Mouse (Mus musculus) left cerebral cortex, postnatal 25 days (tissue): ENCODE measurements at regions not wholly inside any gene's neighbourhood (a gene's known extent, or its start where the extent isn't known, plus 50 kb on each side); places are given as distances from the start of the nearest gene placed in this dataset.
A peak's percentile ranks its signal among the peaks of the same experiment; 100 is the strongest.

ENCODE experiments used
- DNase-seq, 2 experiments: peaks; one replicate each; pipeline ENCODE4 v3.0.0; 2022; ENCODE audit warnings: low spot score in 2 of 2, mixed read lengths in 1 of 2
- intact Hi-C: fragments of 180-260 bp; cut with DNase I; formaldehyde crosslinking; loops from one replicate; pipeline ENCODE4 v1.15.1; 2025

DNA sequence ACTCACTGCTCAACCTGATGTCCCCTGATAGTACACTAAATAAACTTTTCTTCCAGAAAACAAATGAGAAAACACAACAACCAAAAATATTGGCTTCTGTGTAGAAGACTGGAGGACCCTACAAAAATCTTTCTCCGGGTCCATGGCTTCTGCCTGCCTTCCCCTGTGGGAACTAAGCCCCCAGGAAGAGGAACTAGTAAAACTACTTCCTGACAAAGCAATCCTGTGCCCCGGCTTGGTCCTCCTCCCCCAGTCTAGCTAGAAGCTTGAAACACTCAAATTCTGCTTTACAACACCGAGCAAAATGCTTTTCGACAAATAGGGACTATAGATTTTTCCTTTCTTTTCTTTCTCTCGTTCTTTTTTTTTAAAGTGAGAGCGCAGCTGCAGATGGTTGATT, 51.3 kb upstream of the Mki67 start:
- intact Hi-C loops, result no loop called here
- DNase-seq, result no peak

DNA sequence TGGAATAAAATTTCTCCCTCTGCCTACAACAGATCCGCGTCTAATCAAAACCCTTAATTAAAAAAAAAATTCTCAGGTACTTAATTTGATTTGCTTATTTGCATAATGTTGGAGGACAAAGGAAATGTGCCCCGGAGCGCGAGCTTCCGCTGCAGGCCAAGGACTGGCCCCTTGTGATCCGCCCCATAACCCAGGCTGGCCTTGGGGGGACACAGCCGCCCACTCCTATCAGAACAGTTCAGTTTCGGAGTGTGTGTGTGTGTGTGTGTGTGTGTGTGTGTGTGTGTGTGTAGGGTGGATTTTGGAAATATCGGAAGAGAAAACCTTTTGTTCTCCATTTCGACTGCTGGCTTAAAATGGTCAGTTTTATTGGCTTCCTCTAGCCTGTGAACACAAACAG, 51.9 kb upstream of the Mki67 start:
- DNase-seq, result no peak
- intact Hi-C loops, result no loop called here

DNA sequence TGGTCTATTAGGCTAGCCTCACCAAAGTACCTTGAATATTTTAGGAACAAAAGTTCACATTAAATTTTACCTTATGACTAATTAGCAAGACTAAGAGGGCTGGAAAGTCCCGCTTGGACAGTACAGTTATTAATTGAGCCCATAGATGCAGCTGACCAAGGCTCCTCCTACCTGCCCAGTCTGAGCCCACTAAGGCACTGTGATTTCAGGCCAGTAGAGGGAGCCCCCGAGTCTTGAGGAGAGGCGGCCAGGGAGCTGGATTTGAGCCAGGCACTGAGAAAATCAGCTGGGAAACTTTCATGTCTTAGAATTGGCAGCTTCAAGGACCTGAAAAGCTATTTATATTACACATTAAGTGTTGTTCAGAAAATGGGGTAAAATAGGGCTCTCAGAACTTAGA, 52.4 kb upstream of the Mki67 start:
- peak; percentile 73 to 80 for DNase-seq
- intact Hi-C loops, result no loop called here

DNA sequence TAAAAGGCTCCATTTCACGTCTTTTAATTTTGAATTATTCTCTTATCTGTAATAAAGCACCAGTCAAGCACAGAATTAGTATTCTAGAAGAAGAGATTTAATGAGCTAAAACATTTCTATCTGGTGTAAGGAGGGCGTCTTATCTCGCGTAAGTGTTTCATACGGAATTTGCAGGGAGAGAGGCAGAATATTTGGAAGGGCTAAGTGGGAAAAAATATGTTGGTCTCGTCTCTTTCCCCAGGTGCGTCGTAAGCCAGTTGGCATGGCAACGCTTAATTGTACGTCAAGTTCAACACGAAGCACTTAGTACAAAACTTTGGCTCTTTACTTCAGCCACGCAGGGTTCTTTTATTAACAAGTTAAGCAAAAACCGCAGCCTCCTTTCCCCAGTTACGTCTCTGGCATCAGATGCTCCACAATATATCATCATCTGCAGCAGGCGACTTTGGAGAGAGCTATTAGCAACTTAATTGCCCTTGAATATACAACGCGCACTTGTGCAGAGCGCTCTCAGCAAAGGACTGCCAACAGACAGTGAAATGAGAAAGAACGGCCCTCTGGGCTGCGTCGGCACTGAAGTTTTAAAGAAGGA, 53.0 kb upstream of the Mki67 start:
- DNase-seq, result no peak
- intact Hi-C loops, result no loop called here

DNA sequence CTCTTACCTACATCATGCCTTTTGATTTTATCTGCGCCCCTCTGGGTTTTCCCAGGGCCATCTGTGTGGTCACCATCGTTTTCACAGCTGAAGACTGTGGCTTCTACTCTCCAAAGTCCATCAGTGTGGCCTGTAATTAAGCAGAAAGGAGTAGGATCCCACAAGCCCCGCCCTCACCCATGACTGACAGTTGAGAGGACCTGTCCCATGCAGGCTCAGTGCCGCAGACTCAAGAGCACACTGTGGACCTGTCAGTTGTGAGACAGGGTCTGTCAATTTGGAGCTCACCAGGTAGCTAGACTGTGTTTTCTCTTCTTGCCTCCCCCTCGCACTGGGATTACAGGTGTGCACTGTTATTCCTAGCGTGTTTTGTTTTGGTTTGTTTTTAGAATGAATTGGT, 53.9 kb upstream of the Mki67 start:
- no peak for DNase-seq
- intact Hi-C loops, result no loop called here

DNA sequence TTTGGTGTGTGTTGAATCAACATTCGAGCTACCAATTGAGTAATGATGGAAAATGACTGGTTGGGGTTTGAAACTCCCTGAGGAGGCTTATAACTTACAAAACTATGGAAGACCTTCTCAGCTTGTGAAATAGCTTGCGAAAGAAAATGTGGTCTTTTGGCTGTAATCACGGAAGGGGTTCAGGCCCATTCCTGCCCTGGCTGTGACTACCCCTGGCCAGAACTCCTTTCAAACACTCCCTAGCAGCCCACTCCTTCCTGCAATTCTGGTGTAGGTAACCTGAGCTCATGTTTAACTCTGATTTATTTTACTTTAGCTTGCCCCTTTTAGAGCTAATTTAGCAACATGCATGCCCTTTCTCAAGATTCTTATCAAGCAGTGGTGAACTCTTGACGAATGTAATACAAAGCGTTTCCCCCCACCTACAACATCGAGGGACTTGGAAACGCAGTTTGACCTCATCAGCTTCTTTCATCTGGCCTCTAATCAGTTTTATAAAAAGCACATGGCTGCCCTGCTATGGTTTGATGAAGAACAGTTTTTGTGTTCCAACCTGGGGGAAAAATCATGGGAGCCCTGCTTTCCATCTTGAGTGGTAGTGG, 59.8 kb upstream of the Mki67 start:
- DNase-seq, result no peak
- intact Hi-C loops, result no loop called here

DNA sequence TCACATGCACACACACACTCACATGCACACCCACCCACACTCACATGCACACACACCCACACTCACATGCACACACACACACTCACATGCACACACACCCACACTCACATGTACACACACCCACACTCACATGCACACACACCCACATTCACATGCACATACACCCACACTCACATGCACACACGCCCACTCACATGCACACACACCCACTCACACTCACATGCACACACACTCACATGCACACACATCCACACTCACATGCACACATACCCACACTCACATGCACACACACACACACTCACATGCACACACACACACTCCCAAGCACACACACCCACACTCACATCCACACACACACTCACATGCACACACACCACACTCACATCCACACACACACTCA, 74.0 kb upstream of the Mki67 start:
- DNase-seq, result no peak
- intact Hi-C loops, result no loop called here

DNA sequence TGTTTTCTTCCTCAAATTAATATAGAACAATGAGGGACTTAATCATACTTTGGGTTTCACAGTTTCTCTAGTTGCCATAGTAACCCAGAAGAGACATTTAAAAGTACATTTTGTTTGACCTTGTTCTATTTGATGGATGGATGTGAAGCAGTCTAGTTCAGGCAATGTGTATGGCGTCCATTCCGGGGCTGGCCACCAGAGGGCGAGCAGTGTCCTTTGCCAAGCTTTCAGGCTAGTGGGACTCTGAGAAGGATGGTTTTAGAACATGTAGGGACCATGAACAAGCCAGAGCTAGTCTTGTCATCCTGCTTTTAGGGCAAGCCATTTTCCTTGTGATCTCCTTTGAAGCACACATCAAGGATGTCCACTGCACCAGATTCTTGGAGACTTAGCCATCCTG, 74.8 kb upstream of the Mki67 start:
- intact Hi-C loops, result no loop called here
- DNase-seq, result peak; percentile 67 to 75

DNA sequence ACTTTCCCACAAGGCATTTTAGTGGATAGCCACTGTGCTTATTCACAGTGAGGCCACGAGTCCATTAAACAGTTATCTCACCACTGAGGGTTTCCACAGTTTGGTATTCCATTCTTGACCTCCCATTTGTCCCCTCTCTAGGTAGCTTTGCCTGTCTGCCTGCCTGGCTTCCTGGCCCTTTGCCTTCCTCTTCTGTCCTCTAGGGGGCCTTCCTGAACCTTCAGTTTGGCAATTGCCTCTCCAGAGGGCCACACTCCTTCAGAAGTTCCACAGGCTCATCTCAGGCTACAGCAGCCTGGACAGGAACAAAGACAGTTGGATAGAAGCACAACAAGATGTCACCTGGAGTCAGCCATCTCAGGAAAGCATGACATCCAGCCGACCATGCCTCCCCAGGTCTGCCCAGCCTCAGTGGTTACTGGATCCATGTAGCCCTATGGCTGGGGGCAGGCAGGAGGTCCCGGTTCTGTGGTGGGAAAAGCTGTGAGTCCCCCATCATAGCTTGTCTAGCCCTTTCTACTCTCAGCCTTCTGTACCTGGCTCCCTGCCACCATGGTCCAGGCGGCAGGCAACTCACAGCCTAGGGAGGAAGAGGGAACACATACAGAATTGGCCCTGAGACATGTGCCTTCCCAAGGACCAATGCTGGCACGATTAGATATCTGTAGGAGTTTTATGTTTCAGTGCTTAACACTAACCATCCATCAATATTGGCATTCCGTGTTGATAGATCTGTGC, 76.0 kb upstream of the Mki67 start:
- intact Hi-C loops, result no loop called here
- no peak for DNase-seq

DNA sequence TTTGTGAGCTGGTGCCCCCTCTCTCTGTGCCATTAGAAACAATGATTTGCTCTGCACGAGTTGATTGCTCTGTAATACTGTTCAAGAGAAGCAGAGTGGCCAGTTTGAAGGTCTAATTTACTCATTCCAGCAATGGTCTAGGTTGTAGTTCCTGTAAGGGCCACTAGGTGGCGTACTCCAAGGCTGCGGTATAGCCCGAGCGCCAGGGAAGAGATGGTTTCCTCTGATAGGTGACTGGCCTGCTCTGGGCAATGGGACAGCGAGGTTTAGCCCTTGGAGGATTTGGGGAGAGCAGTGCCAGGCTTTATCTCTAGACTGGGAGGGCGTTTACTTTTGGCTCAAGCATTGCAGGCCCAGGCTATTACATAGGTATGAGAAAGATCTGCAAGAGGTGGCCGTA, 76.8 kb upstream of the Mki67 start:
- intact Hi-C loops, result no loop called here
- DNase-seq, result no peak

DNA sequence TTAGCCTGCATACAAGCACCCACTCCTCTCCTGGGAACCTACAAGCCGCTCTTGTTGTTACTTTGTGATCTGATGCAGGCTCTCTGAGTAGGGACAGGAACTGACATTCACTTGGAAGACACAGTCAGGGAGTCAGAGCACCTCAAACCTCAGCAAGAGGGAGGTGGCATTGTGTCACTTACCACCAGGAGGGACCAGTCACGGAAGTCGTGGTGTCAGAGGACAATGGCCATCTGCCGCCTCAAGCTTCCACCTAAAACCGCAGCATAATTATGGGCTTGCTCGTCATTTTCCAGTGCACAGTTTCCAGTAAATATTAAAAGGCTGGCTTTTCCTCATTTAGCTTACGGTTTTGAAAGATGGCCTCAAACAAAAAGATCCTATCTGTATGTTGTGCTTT, 78.1 kb upstream of the Mki67 start:
- intact Hi-C loops, result no loop called here
- DNase-seq, result no peak

DNA sequence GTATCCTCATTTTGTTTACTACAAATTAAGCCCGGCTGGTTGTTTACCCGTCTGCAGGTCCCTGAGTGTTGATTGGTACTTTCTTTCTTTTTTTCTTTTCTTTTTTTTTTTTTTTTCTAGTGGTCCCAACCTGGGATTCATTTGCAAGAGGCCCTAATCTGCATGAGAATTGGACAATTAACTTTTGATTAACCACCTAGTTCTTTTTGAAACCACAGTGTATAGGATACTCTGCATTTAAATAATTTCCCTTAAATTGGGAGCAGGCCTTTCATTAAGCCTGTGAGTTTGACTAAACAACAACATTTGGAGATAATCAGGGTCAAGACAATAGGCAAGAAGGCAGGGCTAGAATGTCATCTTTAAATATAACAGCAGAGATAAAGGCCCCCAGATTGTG, 78.5 kb upstream of the Mki67 start:
- intact Hi-C loops, result no loop called here
- no peak for DNase-seq

DNA sequence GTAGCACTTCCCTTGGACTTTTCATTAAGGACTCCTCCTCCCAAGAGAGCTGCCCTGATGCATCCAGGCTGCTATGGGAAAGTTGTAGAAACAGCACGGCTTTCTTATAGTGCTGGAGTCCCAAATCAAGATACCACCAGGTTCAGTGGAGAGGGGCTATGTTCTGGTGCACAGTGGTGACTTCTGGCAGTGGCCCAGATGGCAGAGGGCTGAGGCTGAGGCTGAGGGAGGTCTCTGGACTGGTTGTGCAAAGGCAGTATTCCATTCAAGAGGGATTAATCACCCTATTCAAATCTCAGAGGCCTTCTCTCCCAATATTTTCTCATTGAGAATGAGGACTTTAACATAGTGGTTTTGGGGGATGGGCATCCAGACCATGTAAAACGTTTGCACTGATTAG, 82.3 kb upstream of the Mki67 start:
- intact Hi-C loops, result no loop called here
- no peak for DNase-seq

DNA sequence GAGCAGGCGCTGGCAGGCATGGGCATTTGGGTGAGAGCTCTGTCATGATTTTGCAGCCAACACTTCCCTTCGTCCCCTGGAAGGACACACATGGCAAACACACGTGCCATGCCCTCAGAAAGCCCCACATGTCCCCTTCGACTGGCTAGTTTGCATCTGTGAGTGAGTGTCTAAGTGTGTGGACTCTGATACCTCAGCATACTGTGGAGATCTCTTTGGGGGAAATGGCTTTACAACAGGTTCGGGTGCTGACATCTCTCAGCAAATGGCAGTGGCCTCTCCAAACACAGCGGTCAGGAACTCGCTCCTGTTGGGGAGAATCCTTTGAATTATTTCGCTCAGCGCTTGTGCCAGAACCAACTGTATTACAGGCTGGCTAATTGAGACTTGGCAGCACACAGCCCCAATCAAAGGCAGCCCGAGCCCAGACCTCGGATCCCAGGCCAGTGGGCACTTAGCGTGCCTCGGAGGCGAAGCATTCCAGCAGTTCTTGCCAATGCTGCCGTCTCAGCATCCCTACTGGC, 86.5 kb upstream of the Mki67 start:
- intact Hi-C loops, result no loop called here
- DNase-seq, result peak in 1 of 2 experiments; percentile 34

DNA sequence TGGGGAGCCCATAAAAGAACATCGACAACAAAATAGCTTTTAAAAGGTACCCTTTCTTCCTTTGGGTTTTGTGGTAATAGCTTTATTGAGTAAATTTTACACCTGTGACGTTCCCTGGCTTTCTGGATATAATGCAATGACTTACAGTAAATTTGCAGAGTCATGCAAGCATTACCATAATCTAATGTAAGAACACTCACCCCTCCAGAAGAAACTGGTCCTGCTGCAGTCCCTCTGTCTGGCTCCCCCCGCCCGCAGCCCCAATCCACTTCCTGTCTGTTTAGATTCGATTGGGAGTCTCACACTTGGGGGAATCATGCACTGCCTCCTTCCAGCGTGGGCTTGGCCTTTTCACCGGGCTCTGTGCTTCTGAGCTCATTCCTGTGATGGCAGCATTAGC, 88.6 kb upstream of the Mki67 start:
- intact Hi-C loops, result no loop called here
- no peak for DNase-seq

DNA sequence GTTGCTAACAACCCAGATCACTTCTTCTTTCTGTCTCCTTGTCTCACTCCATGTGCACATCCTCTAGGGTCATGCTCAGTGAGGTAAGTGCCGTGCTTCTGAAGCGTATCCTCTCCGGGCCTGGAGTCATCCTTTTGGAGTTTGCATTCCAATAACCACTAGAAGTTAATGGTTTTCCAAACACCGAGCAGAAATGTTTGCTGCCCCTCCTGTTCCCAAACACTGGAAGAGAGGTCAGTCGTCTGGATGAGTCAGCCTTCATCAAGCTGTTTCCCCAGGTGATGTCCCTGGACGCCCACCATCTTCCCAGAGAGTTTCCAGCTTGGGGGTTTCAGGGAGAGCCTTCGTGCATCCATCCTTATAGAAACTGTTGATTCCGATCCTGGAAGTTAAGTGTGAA, 90.0 kb upstream of the Mki67 start:
- intact Hi-C loops, result no loop called here
- DNase-seq, result no peak

DNA sequence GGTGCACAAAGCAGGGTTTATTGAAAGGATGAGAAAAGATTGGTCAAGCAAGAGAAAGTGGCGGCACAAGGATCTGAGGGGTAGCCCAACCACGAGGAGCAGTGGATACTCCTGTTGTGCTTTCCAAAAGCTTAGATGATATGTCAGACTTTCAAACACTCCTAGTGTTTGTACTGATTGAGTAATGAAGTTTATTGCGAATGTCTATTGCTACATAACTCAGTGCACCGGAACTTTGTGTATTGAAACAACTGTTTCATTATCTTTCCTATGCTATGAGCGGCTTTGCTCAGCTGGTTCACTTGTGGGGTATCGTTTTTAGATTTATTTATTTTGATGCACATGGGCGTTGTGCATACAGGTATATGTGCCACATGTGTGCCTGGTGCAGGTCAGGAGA, 90.5 kb upstream of the Mki67 start:
- intact Hi-C loops, result no loop called here
- no peak for DNase-seq

DNA sequence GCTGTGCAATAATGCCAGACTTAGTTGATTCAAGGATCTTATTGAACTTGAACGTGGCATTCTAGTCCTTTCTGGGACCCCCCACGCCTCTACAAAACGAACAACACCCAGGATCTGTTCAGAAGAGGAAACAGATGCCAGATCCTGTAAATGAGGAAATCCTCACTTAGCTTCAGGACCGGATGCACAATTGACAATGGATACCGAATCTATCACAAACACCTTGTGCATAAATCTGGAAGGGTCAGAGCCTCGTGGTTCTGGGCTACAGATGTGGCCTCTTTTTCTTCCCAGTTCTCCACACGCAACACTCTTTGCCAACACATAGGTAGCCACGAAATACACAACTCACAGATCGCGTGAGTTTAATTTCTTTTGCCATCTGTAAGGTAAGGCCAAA, 93.0 kb upstream of the Mki67 start:
- no peak for DNase-seq
- intact Hi-C loops, result no loop called here

DNA sequence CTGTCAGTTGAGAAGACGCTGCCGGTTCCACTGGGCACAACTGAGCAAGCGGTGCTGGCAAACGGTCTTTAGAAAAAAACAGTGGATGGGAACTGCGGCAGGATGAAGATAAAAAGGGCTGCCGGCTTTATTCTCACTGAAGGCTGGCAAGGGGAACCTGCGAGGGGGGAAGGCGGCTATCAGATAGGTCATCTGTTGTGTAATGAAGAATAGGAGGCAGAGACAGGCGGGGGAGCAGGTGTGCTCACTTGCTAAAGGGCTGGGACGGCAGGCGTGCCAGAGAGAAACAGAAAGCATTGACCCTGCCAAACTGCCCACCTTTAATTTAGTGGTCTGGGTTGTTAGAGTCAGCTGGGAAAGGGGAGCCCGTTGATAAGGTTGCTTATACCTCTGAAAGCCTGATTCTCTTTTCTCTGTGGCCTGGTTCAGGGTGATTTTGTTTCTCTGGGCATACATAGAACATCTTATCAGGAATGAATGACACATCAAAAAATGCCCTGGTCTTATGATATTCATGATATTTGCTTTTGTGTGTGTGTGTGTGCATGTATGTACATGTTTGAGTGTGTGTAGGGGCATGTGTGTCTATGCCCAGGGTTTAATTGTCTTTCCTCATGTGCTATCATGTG, 93.7 kb upstream of the Mki67 start:
- intact Hi-C loops, result no loop called here
- no peak for DNase-seq

DNA sequence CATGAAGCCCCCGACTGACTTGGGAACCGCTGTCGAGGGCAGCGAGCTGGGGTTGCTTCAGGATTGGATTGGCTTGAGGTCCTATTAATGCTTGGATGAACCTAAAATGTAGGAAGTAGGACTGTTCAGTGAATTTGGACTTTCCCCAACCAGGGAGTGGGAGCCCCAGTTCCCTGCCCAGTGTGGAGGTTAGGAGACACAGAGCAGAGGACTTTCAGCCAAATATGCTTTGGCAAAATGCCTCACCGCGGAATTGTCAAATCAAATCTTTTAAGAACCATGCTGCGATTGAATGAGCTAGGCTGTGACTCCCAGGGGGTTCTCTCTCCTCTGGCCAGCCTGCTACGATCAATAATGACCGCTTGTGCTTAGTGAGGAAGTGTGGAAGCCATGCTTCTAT, 94.8 kb upstream of the Mki67 start:
- intact Hi-C loops, result no loop called here
- DNase-seq, result no peak

DNA sequence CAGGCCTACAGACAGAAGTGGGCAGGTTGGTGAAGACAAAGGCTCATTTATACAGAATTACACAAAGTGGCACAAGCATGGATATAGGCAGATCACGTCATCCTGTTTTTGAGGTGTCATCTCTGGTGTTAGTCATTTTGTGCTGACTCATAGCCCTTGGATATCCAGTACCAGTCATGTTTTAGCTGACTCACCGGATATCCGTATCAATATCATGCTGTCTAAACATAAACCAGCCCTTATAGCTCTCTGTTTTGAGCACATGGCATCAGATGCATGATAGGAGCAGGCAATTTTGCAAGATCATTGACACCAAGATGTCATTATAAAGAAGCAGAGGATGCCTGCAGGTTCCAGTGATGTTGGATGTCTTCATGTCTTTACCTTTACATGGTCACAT, 97.5 kb upstream of the Mki67 start:
- intact Hi-C loops, result no loop called here
- peak in 1 of 2 experiments; percentile 43 for DNase-seq
